7 mouse cellular contexts compared by ENCODE assay signal in genomic region chr3:90293352-90294063, GRCm38 (mm10). TPM values are rescaled to one million over a fixed set of nuclear protein-coding genes. Genes with fewer than 3 reads are reported as not detected.
DNase-seq lines count a peak whose midpoint lies in the region; ATAC-seq lines count a peak whose summit lies in the region.

No protein-coding gene starts in this region.

- H3K27me3 ChIP-seq in forebrain, embryonic 12.5 days = no peaks in the 10 kb centered on the region

- peak overlapping the region; percentile 93 for H3K4me2 ChIP-seq in forebrain, embryonic 12.5 days

- H3K27ac ChIP-seq in forebrain, embryonic 12.5 days = peak overlapping the region; percentile 99
- peak overlapping the region; percentile 41 for H3K27ac ChIP-seq in macrophage

- H3K79me2 ChIP-seq in macrophage (ENCODE audit: inconsistent target) = peaks cover 51% of the 10 kb centered on the region

- peak overlapping the region; percentile 96 for H3K9ac ChIP-seq in forebrain, embryonic 12.5 days

- peak; percentile 65 for ATAC-seq in forebrain, embryonic 12.5 days (ENCODE audit: low FRiP score)

- H3K36me3 ChIP-seq in forebrain, embryonic 12.5 days (replicated peaks) = no peaks in the 10 kb centered on the region; the same call in 1 of the 2 replicates
- no peaks in the 10 kb centered on the region for H3K36me3 ChIP-seq in macrophage (ENCODE audit: inconsistent target)

- peaks cover 23% of the 10 kb centered on the region for H3K4me1 ChIP-seq in forebrain, embryonic 12.5 days

- H3K4me3 ChIP-seq in forebrain, embryonic 12.5 days (replicated peaks) = peak overlapping the region; percentile 88
- H3K4me3 ChIP-seq in macrophage (ENCODE audit: inconsistent target) = peak overlapping the region; percentile 81

- no peaks in the 10 kb centered on the region for H3K9me3 ChIP-seq in forebrain, embryonic 12.5 days

- peak; percentile 77 for DNase-seq in NIH3T3 (ENCODE audit: low read depth)
- DNase-seq in c-Kit-positive CD71-negative TER-119-negative erythroid progenitor cells, embryonic 14.5 days (ENCODE audit: low read depth) = peak; percentile 36
- DNase-seq in heart, postnatal 4 days = peak; percentile 80
- peak; percentile 25 for DNase-seq in left cerebral cortex, adult 11 months (ENCODE audit: low spot score)
- DNase-seq in right cerebral cortex, postnatal 4 days = peak; percentile 81

- WGBS in forebrain, embryonic 12.5 days = under 1% methylated on average over 35 of the region's 68 CpGs
- 3% methylated on average over 55 of the region's 68 CpGs for WGBS in macrophage (ENCODE audit: missing documents)

RNA-seq across cellular contexts. Expression of gene Gatad2b, which starts 0.5 kb away (rescaled TPM):
- polyA plus RNA-seq in forebrain, embryonic 12.5 days (2016; fragmentation: Nextera tagmentation; extraction: Ambion mirVana) = 15.8 and 17.2 TPM in 2 replicates
- total RNA-seq in heart, postnatal 4 days (2021) = 10 to 100 TPM; 59.5 to 62.0 TPM
- total RNA-seq in macrophage (2018; cell fraction: chromatin; rRNA removed) = 10 to 100 TPM; 18.7 to 90.5 (median 71.1) TPM
- 10 to 100 TPM; 20.2 to 43.0 (median 33.9) TPM for total RNA-seq in macrophage (2018; cell fraction: cytosol; rRNA removed)
- 10 to 100 TPM; 23.0 to 95.0 (median 51.6) TPM for total RNA-seq in macrophage (2018; cell fraction: nucleus; rRNA removed)
- polyA plus RNA-seq in macrophage (2018) = 14.7 to 25.3 TPM (median 17.8 TPM) in 3 replicates

RNA-seq across cellular contexts. Expression of gene Dennd4b, which starts 28.5 kb away (rescaled TPM):
- polyA plus RNA-seq in forebrain, embryonic 12.5 days (2016; fragmentation: Nextera tagmentation; extraction: Ambion mirVana) = 6.0 and 7.9 TPM in 2 replicates
- total RNA-seq in heart, postnatal 4 days (2021) = 10 to 100 TPM; 22.2 to 22.3 TPM
- 100 to 1,000 TPM; 169 to 514 (median 283) TPM for total RNA-seq in macrophage (2018; cell fraction: chromatin; rRNA removed)
- 10 to 100 TPM; 38.9 to 75.0 (median 53.6) TPM for total RNA-seq in macrophage (2018; cell fraction: cytosol; rRNA removed)
- total RNA-seq in macrophage (2018; cell fraction: nucleus; rRNA removed) = 100 to 1,000 TPM; 112 to 289 (median 167) TPM
- 25.4 to 40.1 TPM (median 34.8 TPM) in 3 replicates for polyA plus RNA-seq in macrophage (2018)

RNA-seq across cellular contexts. Expression of gene Crtc2, which starts 39.5 kb away (rescaled TPM):
- polyA plus RNA-seq in forebrain, embryonic 12.5 days (2016; fragmentation: Nextera tagmentation; extraction: Ambion mirVana) = 19.9 and 20.7 TPM in 2 replicates
- 10 to 100 TPM; 18.0 to 18.8 TPM for total RNA-seq in heart, postnatal 4 days (2021)
- total RNA-seq in macrophage (2018; cell fraction: chromatin; rRNA removed) = 100 to 1,000 TPM in 23 of 26 experiments, 10 to 100 TPM in 3; 91.2 to 489 (median 146) TPM
- total RNA-seq in macrophage (2018; cell fraction: cytosol; rRNA removed) = 10 to 100 TPM; 25.7 to 61.7 (median 31.1) TPM
- total RNA-seq in macrophage (2018; cell fraction: nucleus; rRNA removed) = 100 to 1,000 TPM in 16 of 26 experiments, 10 to 100 TPM in 10; 53.4 to 348 (median 110) TPM
- 15.7 to 39.3 TPM (median 26.5 TPM) in 3 replicates for polyA plus RNA-seq in macrophage (2018)

RNA-seq across cellular contexts. Expression of gene Slc39a1, which starts 45.5 kb away (rescaled TPM):
- 32.8 and 42.8 TPM in 2 replicates for polyA plus RNA-seq in forebrain, embryonic 12.5 days (2016; fragmentation: Nextera tagmentation; extraction: Ambion mirVana)
- total RNA-seq in heart, postnatal 4 days (2021) = 100 to 1,000 TPM; 101 to 106 TPM
- total RNA-seq in macrophage (2018; cell fraction: chromatin; rRNA removed) = 10 to 100 TPM; 21.3 to 81.5 (median 49.6) TPM
- total RNA-seq in macrophage (2018; cell fraction: cytosol; rRNA removed) = 100 to 1,000 TPM; 151 to 283 (median 205) TPM
- 100 to 1,000 TPM; 138 to 261 (median 185) TPM for total RNA-seq in macrophage (2018; cell fraction: nucleus; rRNA removed)
- 169 to 236 TPM (median 174 TPM) in 3 replicates for polyA plus RNA-seq in macrophage (2018)

RNA-seq across cellular contexts. Expression of gene Creb3l4, which starts 50.2 kb away (rescaled TPM):
- 5.3 and 5.5 TPM in 2 replicates for polyA plus RNA-seq in forebrain, embryonic 12.5 days (2016; fragmentation: Nextera tagmentation; extraction: Ambion mirVana)
- total RNA-seq in heart, postnatal 4 days (2021) = under 1 TPM; 0.18 to 0.19 TPM
- 1 to 10 TPM; 1.1 to 8.5 (median 2.2) TPM for total RNA-seq in macrophage (2018; cell fraction: chromatin; rRNA removed)
- 1 to 10 TPM in 22 of 26 experiments, under 1 TPM in 4; 0.65 to 1.7 (median 1.3) TPM for total RNA-seq in macrophage (2018; cell fraction: cytosol; rRNA removed)
- 1 to 10 TPM in 24 of 26 experiments, under 1 TPM in 2; 0.83 to 6.9 (median 2.1) TPM for total RNA-seq in macrophage (2018; cell fraction: nucleus; rRNA removed)
- 0.79 to 1.2 TPM (median 1.2 TPM) in 3 replicates for polyA plus RNA-seq in macrophage (2018)

Comparison
In these comparisons a context has a peak if more than half of its experiments do, and no peak if none do; other contexts are left out.
1. Peak in every context shown above with its lines: DNase-seq, ATAC-seq, H3K4me3 ChIP-seq and H3K27ac ChIP-seq.
2. DNase-seq: peak in every context shown above with its lines; median percentile 81 in right cerebral cortex, postnatal 4 days; 80 in heart, postnatal 4 days; 77 in NIH3T3; 36 in c-Kit-positive CD71-negative TER-119-negative erythroid progenitor cells, embryonic 14.5 days; 25 in left cerebral cortex, adult 11 months.